Mouse (Mus musculus): ENCODE measurements around the gene Drc1. TPM values are rescaled to one million over a fixed set of nuclear protein-coding genes. Genes with fewer than 3 reads are reported as not detected.

Gene Drc1
- under 1 TPM; 0.10 to 0.53 TPM for total RNA-seq (2021)

DNA sequence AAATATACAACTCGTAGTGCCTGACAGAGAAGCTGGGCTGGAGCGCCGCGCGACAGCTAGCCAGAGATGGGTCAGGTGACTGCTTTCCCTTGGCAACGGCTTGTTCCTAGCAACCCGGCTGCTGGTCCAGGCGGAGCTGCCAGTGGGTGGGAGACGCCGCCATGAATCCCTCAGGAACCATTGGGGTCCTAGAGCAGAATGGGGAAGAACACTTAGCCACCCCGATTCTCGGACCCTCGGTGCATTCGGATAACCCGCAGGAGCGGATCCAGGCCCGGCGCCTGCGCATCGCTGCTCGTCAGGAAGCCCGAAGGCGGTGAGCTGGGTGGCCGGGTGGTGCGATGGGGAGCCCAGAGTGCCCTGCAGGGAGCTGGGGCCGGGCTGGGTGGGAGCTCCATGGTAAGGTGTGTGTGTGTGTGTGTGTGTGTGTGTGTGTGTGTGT is at the start of gene Drc1:
Gene Drc1 (plus strand): TSS at position 98 of the 442 bp plus-strand sequence.
- intact Hi-C loops (cut with DNase I): no loop called here
- DNase-seq: peak; percentile 62 to 71

DNA sequence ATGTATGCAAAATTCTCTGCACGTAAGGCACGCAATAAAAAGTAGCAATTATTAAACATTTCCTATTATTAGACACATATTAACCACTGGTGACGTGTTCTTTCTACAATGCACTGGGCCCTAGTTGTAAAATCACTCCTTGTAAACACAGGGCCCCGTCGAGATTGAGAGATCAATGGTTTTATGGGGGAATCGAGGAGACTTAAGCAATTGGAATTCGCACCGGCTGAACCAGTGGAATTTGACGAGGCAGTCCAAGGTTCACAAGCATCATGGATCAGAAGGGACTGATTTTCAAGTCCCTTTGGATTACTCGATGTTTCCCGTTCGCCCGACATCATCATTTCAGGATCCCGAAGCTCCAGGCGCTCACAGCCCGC is 49.3 kb upstream of the Drc1 start:
- intact Hi-C loops (cut with DNase I): no loop called here
- no peak for DNase-seq

DNA sequence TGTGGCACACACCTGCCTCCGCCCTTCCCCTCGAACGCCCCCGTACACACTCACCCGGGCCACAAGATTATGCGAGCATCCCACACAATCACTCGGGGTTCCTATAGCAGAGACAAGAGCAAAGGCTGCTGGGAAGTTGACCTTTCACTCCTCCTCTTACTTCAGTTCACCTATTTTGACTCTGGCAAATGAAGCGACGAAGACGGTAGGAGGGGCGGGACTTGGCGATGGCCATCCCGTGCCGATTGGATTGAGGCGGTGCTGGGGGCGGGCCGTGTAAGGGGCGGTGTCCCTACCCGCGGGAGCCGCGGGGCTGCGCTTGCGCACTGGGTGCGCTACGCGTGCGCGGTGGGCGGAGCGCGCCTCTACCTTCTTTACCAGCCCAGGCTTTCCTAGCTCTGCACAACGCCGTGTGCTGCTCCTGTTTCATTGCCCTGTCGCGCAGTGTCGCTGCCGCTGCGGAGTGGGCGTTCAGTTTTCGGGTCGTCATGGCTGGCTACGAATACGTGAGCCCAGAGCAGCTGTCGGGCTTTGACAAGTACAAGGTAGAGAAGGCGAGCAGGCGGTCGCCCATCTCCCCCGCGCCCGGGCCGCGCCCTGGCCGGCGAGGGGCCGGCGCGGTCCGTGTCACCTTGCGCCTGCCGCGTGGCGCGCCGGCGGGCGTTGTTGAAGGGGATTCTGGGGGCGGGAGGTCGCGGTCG is 48.8 kb upstream of the Drc1 start, which contains the start of gene Selenoi:
Gene Selenoi (plus strand): TSS at position 311 of the 701 bp plus-strand sequence.
- peak; percentile 99 for DNase-seq
- intact Hi-C loops (cut with DNase I): no loop called here

DNA sequence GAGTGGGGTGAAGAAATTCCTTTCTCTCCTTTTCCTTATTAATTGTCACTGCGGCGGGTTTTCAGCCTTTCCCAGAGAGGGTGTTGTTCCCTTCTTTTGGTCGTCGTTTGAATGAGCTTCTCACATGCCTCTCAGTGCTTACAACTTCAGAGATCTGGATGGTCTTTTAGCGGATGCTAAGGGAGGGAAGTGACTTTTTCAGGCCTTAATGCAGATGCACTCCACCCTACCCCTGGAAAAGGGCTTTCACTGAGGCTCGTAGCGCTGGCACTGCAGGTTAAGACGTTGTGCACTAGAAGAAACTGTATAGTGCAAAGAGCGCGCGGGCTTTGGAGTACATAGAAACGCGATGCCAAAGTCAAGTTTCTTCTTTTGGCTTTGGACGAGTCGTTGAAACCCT is 48.1 kb upstream of the Drc1 start:
- intact Hi-C loops (cut with DNase I): no loop called here
- DNase-seq: peak in 1 of 2 experiments; percentile 25

DNA sequence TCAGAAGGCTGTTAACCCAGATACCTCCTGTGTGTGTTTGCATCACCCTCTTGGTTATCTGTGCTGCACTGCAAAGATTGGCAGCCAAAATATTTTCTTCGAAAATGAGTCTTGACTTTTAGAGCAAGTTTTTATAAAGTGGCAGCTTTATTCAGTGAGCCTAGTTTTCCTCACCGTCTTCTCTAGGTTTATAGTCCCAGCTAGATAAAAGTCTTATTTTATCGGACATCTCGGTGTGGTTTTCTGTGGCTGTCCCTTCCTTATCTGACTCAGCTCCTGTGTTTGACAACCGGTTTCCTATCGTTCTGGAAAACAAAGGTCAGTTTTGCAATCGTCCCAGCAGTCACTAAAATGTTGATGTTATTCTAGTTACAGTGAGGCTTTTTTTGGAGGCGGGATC is 47.2 kb upstream of the Drc1 start:
- intact Hi-C loops (cut with DNase I): no loop called here

DNA sequence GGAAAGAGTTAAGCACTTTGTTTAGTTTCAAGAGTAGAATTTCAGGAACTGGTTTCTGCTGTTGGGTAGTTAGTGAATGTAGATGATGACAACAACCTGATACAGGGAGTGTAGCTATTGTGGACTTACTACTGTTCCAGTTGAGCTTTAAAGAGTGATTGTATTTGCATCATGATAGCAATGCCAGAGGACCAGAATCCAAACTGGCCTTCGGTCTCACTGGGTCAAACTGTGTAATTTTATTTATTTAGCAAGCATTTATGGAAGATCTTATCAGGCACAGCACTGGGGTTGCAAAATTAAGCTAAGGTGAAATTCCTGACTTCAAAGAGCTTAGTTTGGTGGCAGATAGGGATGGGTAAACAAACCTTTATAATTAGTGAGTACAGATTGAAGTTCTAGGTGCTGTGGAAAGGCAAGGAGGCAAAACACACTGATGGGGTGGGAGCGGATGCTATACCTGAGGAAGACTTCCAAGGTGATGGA is 45.5 kb upstream of the Drc1 start:
- intact Hi-C loops (cut with DNase I): no loop called here
- DNase-seq: no peak

More for the DNA sequence above, 47.2 kb upstream of the Drc1 start:
- DNase-seq: no peak

DNA sequence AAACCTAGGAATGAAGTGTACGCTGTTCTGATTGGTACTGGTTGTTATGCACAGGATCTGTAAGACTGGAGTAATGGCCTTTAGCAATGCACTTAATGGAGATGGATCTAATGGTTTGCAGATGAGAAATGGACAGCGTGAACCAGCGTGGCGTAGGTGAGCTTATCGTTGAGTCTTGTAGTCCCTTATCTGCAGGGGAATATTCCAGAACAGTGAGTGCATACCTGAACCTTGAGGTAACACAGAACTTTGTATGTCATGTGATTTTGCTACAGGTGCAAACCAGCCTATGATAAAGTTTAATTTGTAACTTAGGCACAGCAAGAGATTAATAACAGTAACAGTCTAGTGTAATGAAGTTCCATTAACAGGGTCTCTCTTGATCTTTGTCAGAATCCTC is 42.7 kb upstream of the Drc1 start:
- DNase-seq: no peak
- intact Hi-C loops (cut with DNase I): no loop called here

DNA sequence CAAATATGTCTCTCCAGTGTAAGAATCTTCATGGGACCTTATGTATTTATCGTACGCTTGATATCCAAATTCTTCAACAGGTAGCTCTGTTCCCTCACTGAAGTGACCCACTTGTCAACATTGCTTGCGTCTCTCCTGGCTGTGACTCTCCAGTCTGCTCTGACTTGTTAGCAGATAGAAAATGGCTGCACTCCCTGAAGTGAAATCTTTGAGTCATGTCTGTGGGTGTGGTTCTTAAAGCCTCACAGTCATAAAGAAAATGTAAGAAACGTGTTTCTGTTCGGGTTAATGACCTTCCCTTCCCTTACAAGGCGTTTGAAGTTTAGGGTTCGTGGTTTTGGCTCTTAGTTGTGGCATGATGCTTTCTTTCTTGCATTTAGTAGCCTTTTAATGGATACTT is 40.6 kb upstream of the Drc1 start:
- no peak for DNase-seq
- intact Hi-C loops (cut with DNase I): no loop called here

DNA sequence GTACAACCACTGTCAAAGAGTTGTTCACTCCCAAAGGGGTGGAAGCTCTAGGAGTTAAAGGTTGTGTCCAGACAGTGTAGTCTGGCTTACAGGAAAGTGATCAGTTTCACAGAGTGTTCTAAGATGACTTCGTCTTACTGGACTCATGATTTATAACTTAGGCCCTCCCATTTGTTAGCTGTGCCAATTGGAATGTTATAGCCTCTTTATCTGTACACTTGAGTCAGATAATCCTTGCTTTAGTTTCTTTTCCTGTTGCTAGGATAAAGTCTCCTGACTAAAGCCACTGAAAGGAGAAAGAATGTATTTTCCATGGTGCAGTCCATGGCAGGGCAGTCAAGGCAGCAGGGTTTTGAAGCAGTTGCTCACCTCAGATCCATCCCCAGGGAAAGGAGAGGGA is 38.8 kb upstream of the Drc1 start:
- intact Hi-C loops (cut with DNase I): no loop called here
- peak; percentile 16 to 18 for DNase-seq

DNA sequence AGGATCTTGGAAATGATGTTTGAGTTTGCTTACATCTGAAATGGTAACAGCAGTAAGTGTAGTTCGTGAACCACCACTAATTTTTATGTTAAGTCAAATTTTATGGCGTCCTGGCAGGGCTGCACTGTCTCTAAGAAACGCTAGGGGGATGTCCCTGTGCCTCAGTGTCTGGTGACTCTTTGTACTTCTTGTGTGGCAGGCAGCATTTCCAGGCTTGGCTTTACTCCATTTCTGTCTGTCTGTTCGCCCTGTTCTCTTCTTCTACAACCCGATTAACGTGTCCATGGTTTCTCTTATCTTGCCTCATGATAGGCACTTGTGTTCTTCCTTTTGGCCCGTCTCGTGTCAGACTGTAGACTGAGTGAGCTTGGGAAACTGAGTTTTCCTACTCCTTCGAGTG is 37.4 kb upstream of the Drc1 start:
- intact Hi-C loops (cut with DNase I): no loop called here
- DNase-seq: peak; percentile 12 to 15

DNA sequence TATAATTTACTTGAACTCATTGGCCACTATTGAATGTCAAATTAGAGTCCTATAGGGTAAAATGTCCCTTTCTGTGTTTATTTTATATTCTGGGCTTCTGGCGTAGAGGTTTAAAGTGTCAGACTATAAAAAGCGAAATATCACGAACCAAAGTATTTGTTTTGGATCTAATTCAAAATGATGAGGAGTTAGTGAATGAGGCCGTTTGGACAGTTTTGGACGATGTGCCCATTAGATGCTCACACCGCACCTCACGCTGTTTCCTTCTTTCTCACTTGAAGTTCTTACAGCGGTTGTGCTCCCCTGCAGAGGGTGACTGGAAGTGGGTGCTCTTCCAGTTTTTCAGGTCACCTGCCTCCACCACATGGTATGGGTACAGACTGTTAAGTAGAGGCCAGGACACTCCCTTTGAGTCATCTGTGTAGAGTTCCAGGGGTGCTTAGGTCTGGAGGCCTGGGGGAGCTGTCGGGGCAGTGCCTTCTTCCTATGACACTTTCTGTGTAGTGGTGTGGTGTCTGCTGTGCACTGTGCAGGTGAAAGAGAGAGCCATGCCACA is 35.2 kb upstream of the Drc1 start:
- no peak for DNase-seq
- intact Hi-C loops (cut with DNase I): no loop called here

DNA sequence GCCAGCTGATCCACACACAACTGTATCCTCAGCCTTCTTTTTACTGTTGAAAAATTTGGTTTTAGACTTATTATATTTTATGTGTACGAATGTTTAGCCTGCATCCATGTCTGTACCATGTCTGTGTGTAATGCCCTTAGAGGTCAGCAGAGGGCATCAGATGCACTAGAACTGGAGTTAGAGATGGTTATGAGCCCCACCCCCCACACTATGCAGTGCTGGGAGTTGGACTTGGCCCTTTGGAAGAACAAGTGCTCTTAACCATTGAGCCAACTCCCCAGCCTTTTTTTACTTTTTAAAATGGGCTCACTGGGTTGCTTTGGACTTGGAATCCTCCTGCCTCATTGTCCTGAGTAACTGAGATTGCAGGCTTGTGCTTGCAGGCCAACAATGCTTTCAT is 33.5 kb upstream of the Drc1 start:
- no peak for DNase-seq
- intact Hi-C loops (cut with DNase I): no loop called here

DNA sequence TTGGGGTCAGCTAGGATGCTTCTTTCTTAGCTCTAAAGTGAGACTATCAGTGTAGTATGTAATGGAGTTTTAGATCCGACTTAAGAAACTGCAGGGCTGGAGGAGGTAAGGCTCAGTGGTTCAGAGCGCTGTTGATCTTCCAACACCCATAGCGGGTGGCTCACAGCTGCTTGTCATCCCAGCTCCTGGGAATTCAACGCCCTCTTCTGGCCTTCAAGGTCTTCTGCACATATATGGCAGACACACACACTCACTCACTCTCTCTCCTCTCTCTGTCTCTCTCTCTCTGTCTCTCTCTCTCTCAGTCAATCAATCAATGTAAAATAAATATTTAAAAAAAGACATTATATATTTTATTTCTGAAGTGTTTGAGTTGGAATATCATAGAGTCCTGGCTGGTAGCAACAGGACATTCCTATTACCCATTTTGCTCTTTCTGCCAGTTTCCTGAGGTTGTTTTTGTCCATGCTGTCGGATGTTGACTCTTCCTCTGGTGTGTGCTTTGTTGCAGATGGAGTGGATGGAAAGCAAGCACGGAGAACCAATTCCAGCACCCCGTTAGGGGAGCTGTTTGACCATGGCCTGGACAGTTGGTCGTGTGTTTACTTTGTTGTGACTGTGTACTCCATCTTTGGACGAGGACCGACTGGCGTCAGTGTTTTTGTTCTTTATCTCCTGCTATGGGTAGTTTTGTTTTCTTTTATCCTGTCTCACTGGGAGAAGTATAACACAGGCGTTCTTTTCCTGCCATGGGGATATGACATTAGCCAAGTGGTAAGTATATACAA is 25.4 kb upstream of the Drc1 start:
- intact Hi-C loops (cut with DNase I): no loop called here
- no peak for DNase-seq

DNA sequence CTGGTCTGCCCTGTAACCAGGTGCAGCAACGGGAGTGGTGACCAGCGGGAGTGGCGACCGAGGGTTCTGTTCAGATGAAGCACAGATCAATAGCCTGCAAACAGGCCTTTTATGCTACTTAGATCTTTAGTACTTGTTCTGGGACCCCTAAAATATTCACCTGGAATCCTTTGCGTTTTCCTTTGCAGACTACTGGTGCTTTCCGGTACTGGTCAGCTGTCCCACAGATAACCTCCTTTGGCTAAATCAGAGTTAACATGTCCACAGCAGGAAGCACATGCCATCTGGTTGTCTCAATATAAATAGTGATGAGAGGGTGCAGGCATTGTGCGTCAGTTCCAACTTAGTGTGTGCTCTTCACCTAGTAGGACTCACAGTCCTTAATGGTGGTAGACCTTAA is 22.4 kb upstream of the Drc1 start:
- intact Hi-C loops (cut with DNase I): no loop called here

DNA sequence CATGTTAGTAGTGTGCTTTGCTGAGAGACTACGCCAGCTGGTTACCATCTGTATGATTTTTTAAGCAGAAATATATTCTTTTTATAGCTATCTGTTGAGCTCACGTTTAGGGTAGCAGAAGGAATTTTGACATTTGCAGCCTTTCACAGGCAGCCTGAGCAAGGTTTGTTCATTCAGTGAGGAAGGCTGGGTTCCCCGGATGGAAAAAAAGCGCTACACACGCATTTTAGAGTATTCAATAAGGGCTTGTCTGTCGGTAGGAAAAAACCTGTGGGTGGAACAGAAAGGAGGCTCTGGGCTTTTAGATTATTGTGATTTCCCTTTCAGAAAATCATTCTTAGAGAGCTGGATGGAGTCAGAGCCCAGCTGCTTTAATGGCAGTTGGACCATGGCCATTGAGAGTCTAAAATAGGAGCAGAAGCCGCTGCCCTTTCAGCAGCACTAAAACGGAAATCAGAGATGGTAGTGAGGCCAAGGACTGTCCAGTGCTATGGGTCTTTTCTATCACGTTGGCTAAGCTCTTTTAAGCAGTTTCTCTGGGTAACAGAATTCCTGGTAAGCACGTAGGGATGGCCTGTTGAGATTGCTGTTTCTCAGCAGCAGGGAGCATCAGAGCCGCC is 10.5 kb upstream of the Drc1 start:
- peak; percentile 42 to 54 for DNase-seq

More for the DNA sequence above, 22.4 kb upstream of the Drc1 start:
- DNase-seq: no peak

DNA sequence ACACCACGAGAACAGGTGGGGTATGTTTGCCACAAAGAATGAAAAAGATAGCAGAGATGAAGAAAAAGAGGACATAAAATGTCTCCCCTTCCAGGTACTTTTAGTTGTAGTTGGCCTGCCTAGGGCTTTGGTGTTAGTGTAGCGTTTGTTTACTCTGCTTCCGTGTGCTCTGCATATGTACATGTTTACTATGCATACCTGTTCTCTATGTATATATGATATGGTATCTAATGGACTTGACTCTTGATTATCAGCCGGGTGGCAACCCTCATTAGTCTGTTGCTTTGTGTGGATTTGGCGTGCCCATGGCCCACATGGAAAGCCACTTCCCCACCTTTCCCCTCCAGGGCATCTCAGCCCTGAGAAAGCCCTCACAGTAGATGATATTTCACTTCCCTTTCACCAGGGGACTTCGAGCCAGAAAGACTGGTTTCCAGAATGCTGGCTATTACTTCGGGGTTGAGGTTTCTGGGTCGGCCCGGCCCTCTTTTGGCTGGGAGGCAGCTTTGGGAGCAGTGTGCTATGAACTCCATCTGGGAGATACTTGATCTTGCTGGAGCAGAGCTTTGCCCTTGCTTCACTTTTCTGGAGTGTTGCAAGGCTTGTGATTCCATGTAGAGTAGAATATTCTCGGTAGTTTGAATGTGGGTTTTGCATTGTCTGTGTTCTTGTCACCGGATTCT is 9.4 kb upstream of the Drc1 start:
- intact Hi-C loops (cut with DNase I): no loop called here
- peak; percentile 35 to 36 for DNase-seq

More for the DNA sequence above, 10.5 kb upstream of the Drc1 start:
- intact Hi-C loops (cut with DNase I): no loop called here

DNA sequence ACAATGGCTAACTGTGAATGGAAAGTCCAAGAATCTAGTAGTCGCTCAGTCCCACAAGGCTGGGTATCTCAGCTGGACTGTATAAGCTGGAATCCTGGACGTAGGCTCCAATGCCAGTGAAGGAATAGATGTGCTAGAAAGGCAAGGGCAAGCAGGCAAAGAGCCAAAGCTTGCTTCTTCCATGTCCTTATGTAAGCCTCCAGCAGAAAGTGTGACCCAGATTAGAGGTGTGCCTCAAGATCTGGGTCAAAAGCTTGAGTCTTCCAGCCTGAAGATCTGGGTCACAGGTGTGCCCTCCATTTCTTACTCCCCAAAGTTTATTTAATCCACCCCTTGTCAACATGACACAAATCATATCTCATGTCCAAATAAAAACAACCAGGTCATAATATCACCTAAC is 4.8 kb upstream of the Drc1 start:
- no peak for DNase-seq
- intact Hi-C loops (cut with DNase I): no loop called here

DNA sequence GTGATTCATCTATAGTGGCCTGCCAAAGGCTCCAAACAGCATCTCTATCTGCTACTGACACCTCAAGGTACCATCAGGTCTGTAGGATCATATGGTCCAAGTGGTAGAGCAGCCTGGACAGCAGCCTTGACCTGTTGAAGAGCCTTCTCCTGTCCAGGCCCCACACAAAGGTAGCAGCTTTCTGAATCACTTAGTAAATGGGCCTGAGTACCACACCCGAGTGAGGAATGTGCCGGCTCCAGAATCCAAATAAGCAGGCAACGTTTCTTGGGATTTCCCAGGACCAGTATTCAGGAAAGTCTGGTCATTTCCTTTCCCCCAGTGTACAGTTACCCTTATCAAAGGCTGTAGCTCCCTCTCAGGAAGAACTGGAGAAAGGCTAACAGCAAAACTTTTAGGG is 2.2 kb upstream of the Drc1 start:
- DNase-seq: no peak
- intact Hi-C loops (cut with DNase I): no loop called here

DNA sequence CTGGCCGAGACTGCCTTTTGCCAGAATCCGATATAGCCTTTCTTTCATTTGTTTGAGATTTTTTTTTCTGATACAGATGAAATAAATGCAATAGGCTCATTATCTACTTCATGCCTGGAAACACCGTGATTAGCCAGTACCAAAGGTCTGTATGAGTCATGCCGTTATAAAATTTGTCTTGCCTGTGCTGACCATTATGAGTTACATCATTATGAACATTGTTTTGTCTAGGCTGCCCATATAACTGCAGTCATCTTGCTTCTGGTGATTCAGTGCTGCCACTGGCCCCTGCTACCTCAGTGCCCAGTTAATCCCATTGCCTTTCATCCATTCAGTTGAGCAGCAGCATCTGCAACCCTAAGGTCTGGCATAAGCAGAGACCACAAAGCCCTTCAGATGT is 1.7 kb upstream of the Drc1 start:
- no peak for DNase-seq
- intact Hi-C loops (cut with DNase I): no loop called here

DNA sequence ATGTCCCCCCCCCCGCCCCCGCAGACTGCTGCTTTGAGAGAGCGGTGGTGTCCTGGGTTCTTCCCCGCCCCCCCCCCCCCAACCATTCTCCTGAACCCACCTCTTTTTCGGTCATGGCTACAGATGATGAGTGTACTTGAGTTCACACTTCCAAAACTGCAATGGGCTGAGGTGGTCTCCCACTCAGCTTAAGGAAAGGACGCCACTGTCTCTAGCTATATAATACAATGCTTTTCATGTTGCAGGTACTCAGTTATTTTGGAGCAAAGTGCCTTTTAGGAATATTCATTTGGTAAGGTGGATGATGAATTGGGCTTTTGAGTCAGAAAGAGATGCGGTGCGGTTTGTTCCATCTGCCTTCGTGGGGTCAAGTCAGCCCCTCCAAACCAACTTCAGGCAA is 324 bp upstream of the Drc1 start:
- DNase-seq: no peak
- intact Hi-C loops (cut with DNase I): no loop called here
